Mouse (Mus musculus) CD8-positive naive resting alpha-beta T cell, adult 57 days (primary cell): ENCODE data around the gene Baat. TPM values are rescaled to one million over a fixed set of nuclear protein-coding genes. Genes with fewer than 3 reads are reported as not detected.

Source experiments
- total RNA-seq: library from RNA; stranded (reverse); gene quantifications from one replicate; pipeline ENCODE4 v1.2.4, GENCODE M21; 2023

Gene Baat
- total RNA-seq: not detected

GRCm38 (mm10) chr4:49506386-49506785 is at the start of gene Baat:
Gene Baat (minus strand): TSS chr4:49506557.

GRCm38 (mm10) chr4:49549383-49549782 is 43.0 kb upstream of the Baat start, which contains the start of gene Aldob:
Gene Aldob (minus strand): TSS chr4:49549546.

GRCm38 (mm10) chr4:49520572-49521340 is 14.4 kb upstream of the Baat start, which contains the start of the genes Mrpl50 and Zfp189:
Gene Mrpl50 (minus strand): TSS chr4:49521093.
Gene Zfp189 (plus strand): TSS chr4:49521176.

GRCm38 (mm10) chr4:49473435-49474100 is 32.8 kb downstream of the Baat start, which contains the start of gene Acnat1:
Gene Acnat1 (minus strand): TSS chr4:49473912.

Other genes starting within 250 kb of the Baat start
- not detected for gene Acnat2, start 98.4 kb downstream of the Baat start, total RNA-seq
- not detected for gene Acnat1, start 32.6 kb downstream of the Baat start, total RNA-seq
- gene Mrpl50, start 14.5 kb upstream of the Baat start, total RNA-seq: 10.7 TPM
- gene Zfp189, start 14.6 kb upstream of the Baat start, total RNA-seq: 4.3 TPM
- not detected for gene Aldob, start 43.0 kb upstream of the Baat start, total RNA-seq
- not detected for gene Tmem246, start 91.3 kb upstream of the Baat start, total RNA-seq
- gene Rnf20, start 125.4 kb upstream of the Baat start, total RNA-seq: 130 TPM
- gene Ppp3r2, start 175.5 kb upstream of the Baat start, total RNA-seq: not detected